Mouse (Mus musculus) forebrain, embryonic 15.5 days (tissue): ENCODE data around the gene Scarf1. TPM values are rescaled to one million over a fixed set of nuclear protein-coding genes. Genes with fewer than 3 reads are reported as not detected.
"Not testable (repeated sequence)": the region's sequence is repeated elsewhere in the genome, so short reads cannot be mapped to it uniquely, and the experiment has no call there.

Source experiments
- ATAC-seq: fragments of 200-750 bp; cut with Nextera tagmentation; replicated peaks from 2 replicates; pipeline ENCODE4 v1.8.0; 2017; ENCODE audit warnings: mild to moderate bottlenecking, moderate TSS enrichment, moderate library complexity
- H3K27ac ChIP-seq: fragments of 300-500 bp; sonication (generic); replicated peaks from 2 replicates; pipeline ENCODE4 v1.5.1; 2015; ENCODE audit warnings: mild to moderate bottlenecking, inconsistent platforms
- H3K27me3 ChIP-seq: fragments of 300-500 bp; sonication (generic); 2 replicates; pipeline ENCODE4 v1.6.1; 2015; ENCODE audit warnings: inconsistent platforms
- H3K36me3 ChIP-seq: fragments of 300-500 bp; sonication (generic); 2 replicates; pipeline ENCODE4 v1.6.1; 2015; ENCODE audit warnings: mild to moderate bottlenecking, inconsistent platforms
- H3K4me1 ChIP-seq: fragments of 300-500 bp; sonication (generic); 2 replicates; pipeline ENCODE4 v1.6.1; 2015; ENCODE audit warnings: inconsistent platforms
- H3K4me2 ChIP-seq: fragments of 300-500 bp; sonication (generic); replicated peaks from 2 replicates; pipeline ENCODE4 v1.6.1; 2015; ENCODE audit warnings: mild to moderate bottlenecking, inconsistent platforms
- H3K4me3 ChIP-seq: fragments of 300-500 bp; sonication (generic); 2 replicates; pipeline ENCODE4 v1.5.1; 2015; ENCODE audit warnings: mild to moderate bottlenecking, inconsistent platforms
- H3K9ac ChIP-seq: fragments of 300-500 bp; sonication (generic); replicated peaks from 2 replicates; pipeline ENCODE4 v1.6.1; 2015; ENCODE audit warnings: mild to moderate bottlenecking, inconsistent platforms
- H3K9me3 ChIP-seq: fragments of 300-500 bp; sonication (generic); 2 replicates; pipeline ENCODE4 v1.6.1; 2016; ENCODE audit warnings: inconsistent platforms
- WGBS: fragments of 180-500 bp; shearing (Covaris S2); methylation state at CpG from one replicate; pipeline ENCODE4 v1.1.7; 2015; ENCODE audit warnings: mixed read lengths; 5-methylcytosine and 5-hydroxymethylcytosine counted together
- polyA plus RNA-seq: library from polyadenylated mRNA; unstranded; fragments of >200 nt; fragmentation: Nextera tagmentation; extraction: Ambion mirVana; gene quantifications from 2 replicates; pipeline ENCODE4 v1.2.1, GENCODE M21; 2015

The Scarf1 gene
- polyA plus RNA-seq, 1 experiment from 2014 or later, result 3.1 TPM

GRCm38 (mm10) chr11:75544713-75545112 is 31.4 kb downstream of the Scarf1 start:
- no peak overlapping the region for H3K4me3 ChIP-seq
- ATAC-seq, result no peak
- H3K4me1 ChIP-seq, result peaks cover 16% of the 10 kb centered on the region
- 81% methylated on average over 9 of the region's 9 CpGs for WGBS
- no peaks in the 10 kb centered on the region for H3K27me3 ChIP-seq
- no peaks in the 10 kb centered on the region for H3K9me3 ChIP-seq
- no peaks in the 10 kb centered on the region for H3K36me3 ChIP-seq
- no peak overlapping the region for H3K27ac ChIP-seq
- H3K4me2 ChIP-seq, result no peak overlapping the region
- no peak overlapping the region for H3K9ac ChIP-seq

GRCm38 (mm10) chr11:75546057-75546456 is 32.7 kb downstream of the Scarf1 start:
- Histone ChIP-seq H3K27me3 (no peaks in the 10 kb centered on the region), H3K27ac (no peak overlapping the region), H3K4me2 (no peak overlapping the region), H3K4me3 (no peak overlapping the region), H3K4me1 (peaks cover 19% of the 10 kb centered on the region), H3K36me3 (no peaks in the 10 kb centered on the region), H3K9me3 (no peaks in the 10 kb centered on the region), H3K9ac (no peak overlapping the region)
- 80% methylated on average over 4 of the region's 4 CpGs for WGBS
- ATAC-seq, result no peak

DNA sequence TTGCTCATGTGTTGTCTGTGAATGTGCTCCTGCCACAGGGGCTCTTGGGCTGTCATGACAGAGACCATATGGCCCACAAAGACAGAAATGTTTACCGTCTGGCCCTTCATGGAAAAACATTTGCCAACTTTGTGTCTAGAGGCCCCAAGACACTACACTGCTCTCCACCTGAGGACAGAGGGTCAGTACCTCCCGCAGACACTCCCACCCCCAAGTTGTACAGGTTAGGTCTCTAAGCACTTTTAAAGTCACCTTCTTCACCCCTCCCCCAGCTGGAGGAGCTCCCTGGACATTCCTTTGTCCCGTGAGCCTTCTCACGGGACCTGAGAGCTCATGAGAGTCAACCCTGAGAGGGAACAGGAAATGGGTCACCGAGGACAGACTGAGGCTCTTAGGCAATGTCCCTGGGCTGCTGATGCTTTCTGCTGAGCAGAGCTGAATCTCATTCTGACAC is 36.3 kb downstream of the Scarf1 start:
- Histone ChIP-seq H3K4me1 (peaks cover 27% of the 10 kb centered on the region), H3K4me3 (no peak overlapping the region), H3K9me3 (no peaks in the 10 kb centered on the region), H3K27me3 (no peaks in the 10 kb centered on the region), H3K9ac (no peak overlapping the region), H3K4me2 (no peak overlapping the region), H3K36me3 (no peaks in the 10 kb centered on the region), H3K27ac (no peak overlapping the region)
- peak; percentile 26; the same call in 1 of the 2 replicates for ATAC-seq
- WGBS, result 45% methylated on average over 5 of the region's 5 CpGs

DNA sequence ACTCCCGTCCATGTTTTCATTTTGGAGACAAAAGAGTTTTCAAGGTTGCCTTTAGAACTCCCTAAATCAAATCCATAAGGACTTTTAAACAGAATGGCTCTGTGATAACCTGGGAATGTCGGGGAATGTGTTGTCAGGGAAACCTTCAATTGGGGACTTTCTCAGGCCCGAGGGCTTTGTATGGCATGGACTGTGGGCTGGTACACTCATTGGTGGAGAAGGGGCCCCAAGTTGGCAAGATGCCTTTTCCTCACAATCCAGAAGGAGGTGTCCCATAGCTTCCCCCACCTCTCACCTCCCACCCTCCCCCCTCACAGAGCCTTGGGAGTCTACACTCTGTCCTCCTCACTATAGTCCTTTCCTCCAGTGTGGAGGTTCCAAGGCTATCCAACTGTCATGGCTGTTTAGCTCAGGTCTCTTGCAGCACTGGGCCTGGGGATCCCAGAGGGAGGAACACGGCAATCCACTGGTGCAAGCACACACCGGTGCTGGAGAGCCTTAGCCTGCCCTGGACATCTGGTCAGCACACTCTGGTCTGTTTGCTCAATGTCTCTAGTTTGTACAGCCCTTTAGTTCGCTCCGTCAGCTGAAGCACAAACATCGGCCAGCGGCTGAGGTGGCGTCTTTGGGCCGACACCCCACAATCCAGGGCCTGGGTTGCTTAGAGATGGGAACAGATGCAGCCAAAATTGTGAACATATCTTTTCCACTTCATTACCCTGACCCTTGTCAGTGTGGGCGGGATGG is 37.0 kb downstream of the Scarf1 start:
- ATAC-seq, result 0 out of 2 replicates have a peak, but pooled peaks have one; percentile 16
- peaks cover 27% of the 10 kb centered on the region for H3K4me1 ChIP-seq
- H3K27me3 ChIP-seq, result no peaks in the 10 kb centered on the region
- no peak overlapping the region for H3K9ac ChIP-seq
- H3K4me3 ChIP-seq, result no peak overlapping the region
- no peaks in the 10 kb centered on the region for H3K9me3 ChIP-seq
- no peak overlapping the region for H3K27ac ChIP-seq
- WGBS, result 50% methylated on average over 12 of the region's 12 CpGs
- H3K4me2 ChIP-seq, result no peak overlapping the region
- no peaks in the 10 kb centered on the region for H3K36me3 ChIP-seq

- no peak overlapping the region for H3K27ac ChIP-seq
- no peak overlapping the region for H3K9ac ChIP-seq
Observed at GRCm38 (mm10) chr11:75551321-75551720, 38.0 kb downstream of the Scarf1 start.

DNA sequence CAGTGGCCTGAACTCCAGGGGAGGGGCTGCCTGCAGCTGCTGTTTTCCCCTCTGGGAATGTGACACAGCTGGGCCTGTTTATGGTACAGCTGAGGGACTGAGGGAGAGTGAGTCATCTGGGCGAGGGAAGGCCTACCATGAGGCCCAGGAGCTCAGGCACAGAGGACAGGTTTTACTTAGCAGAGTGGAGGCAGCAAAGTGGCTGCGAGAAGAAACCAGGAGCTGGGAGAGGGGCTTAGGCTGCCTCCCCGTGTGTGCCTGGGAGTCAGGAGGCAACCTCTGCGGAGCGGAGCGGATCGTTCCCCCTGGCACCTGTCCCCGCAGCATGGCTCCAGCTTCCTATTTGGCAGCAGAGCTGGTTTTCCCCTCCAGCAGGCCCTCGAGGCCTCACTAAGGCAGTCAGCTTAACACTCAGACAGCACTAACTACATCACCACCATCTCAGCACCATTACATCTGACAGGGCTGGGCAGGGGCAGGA is 38.7 kb downstream of the Scarf1 start:
- WGBS, result 55% methylated on average over 9 of the region's 9 CpGs
- no peak for ATAC-seq
- 0 out of 2 replicates have a peak overlapping the region, but pooled peaks have one; percentile 5 for H3K9ac ChIP-seq

More at GRCm38 (mm10) chr11:75551321-75551720, 38.0 kb downstream of the Scarf1 start:
- no peaks in the 10 kb centered on the region for H3K27me3 ChIP-seq
- no peaks in the 10 kb centered on the region for H3K9me3 ChIP-seq
- H3K4me1 ChIP-seq, result peaks cover 27% of the 10 kb centered on the region
- no peak for ATAC-seq
- WGBS, result 87% methylated on average over 5 of the region's 5 CpGs
- no peak overlapping the region for H3K4me2 ChIP-seq
- H3K4me3 ChIP-seq, result no peak overlapping the region
- H3K36me3 ChIP-seq, result no peaks in the 10 kb centered on the region

GRCm38 (mm10) chr11:75552906-75553482 is 39.7 kb downstream of the Scarf1 start:
- Histone ChIP-seq H3K4me2 (no peak overlapping the region), H3K27ac (no peak overlapping the region), H3K27me3 (no peaks in the 10 kb centered on the region), H3K36me3 (no peaks in the 10 kb centered on the region), H3K4me3 (no peak overlapping the region), H3K4me1 (peaks cover 27% of the 10 kb centered on the region), H3K9ac (no peak overlapping the region), H3K9me3 (no peaks in the 10 kb centered on the region)
- ATAC-seq, result no peak
- WGBS, result 56% methylated on average over 7 of the region's 7 CpGs

More for the DNA sequence above, 38.7 kb downstream of the Scarf1 start:
- no peaks in the 10 kb centered on the region for H3K27me3 ChIP-seq
- H3K27ac ChIP-seq, result no peak overlapping the region; the same call in 1 of the 2 replicates
- no peaks in the 10 kb centered on the region for H3K36me3 ChIP-seq
- no peaks in the 10 kb centered on the region for H3K9me3 ChIP-seq
- H3K4me2 ChIP-seq, result no peak overlapping the region
- H3K4me1 ChIP-seq, result peaks cover 27% of the 10 kb centered on the region
- no peak overlapping the region for H3K4me3 ChIP-seq

GRCm38 (mm10) chr11:75556006-75556405 is 42.7 kb downstream of the Scarf1 start:
- not testable (repeated sequence) for H3K4me1 ChIP-seq, ATAC-seq, H3K4me3 ChIP-seq, H3K36me3 ChIP-seq, H3K27ac ChIP-seq, H3K4me2 ChIP-seq, H3K27me3 ChIP-seq, H3K9me3 ChIP-seq, H3K9ac ChIP-seq
- WGBS, result 94% methylated on average over 6 of the region's 6 CpGs

- Histone ChIP-seq H3K4me2 (no peak overlapping the region), H3K9me3 (no peaks in the 10 kb centered on the region), H3K27me3 (no peaks in the 10 kb centered on the region), H3K4me3 (no peak overlapping the region), H3K9ac (no peak overlapping the region), H3K4me1 (peaks cover 3% of the 10 kb centered on the region; the same call in 1 of the 2 replicates), H3K36me3 (peaks cover 4% of the 10 kb centered on the region; the same call in 1 of the 2 replicates), H3K27ac (no peak overlapping the region)
- ATAC-seq, result no peak
- 86% methylated on average over 6 of the region's 6 CpGs for WGBS
Observed at GRCm38 (mm10) chr11:75557142-75557541, 43.8 kb downstream of the Scarf1 start.

DNA sequence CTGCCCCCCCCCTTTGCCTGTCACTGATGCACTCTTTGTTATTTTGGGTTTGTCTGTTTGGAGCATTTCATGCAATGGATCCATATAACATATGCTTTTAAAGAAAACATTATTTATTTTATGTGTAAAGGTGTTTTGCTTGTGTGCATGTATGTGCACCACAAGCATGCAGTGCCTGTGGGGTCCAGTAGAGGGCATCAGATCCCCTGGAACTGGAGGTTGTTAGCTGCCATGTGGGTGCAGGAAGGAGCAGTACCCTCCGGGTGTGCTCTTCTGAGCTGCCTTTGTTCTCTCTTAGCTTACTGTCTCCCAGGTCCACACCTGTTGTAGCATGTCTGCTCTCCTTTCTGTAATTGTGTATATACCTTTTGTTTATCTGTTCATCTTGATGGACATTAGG is 44.8 kb downstream of the Scarf1 start:
- Histone ChIP-seq H3K36me3 (peaks cover 9% of the 10 kb centered on the region; the same call in 1 of the 2 replicates), H3K27me3 (no peaks in the 10 kb centered on the region), H3K4me1 (no peaks in the 10 kb centered on the region), H3K4me2 (no peak overlapping the region), H3K9me3 (no peaks in the 10 kb centered on the region), H3K9ac (no peak overlapping the region), H3K27ac (no peak overlapping the region), H3K4me3 (no peak overlapping the region)
- no peak for ATAC-seq
- 81% methylated on average over 1 of the region's 1 CpGs for WGBS

GRCm38 (mm10) chr11:75559870-75560504 is 46.6 kb downstream of the Scarf1 start:
- Histone ChIP-seq H3K9ac (no peak overlapping the region), H3K27ac (no peak overlapping the region), H3K4me2 (no peak overlapping the region), H3K36me3 (peaks cover 16% of the 10 kb centered on the region; the same call in 1 of the 2 replicates), H3K9me3 (no peaks in the 10 kb centered on the region), H3K4me3 (no peak overlapping the region), H3K4me1 (no peaks in the 10 kb centered on the region), H3K27me3 (no peaks in the 10 kb centered on the region)
- ATAC-seq, result no peak
- 89% methylated on average over 8 of the region's 8 CpGs for WGBS
